Mouse (Mus musculus) megakaryocyte, embryonic 14.5 days (primary cell): ENCODE results near the gene Osm. TPM values are rescaled to one million over a fixed set of nuclear protein-coding genes. Genes with fewer than 3 reads are reported as not detected.

Experiments
- H3K27me3 ChIP-seq: replicated peaks from 2 replicates; pipeline ENCODE3; 2012; ENCODE audit warnings: inconsistent platforms
- H3K36me3 ChIP-seq: replicated peaks from 2 replicates; pipeline ENCODE3; 2012; ENCODE audit warnings: low read length, inconsistent platforms, mixed read lengths
- H3K4me1 ChIP-seq: 2 replicates; pipeline ENCODE4 v1.6.1; 2012; ENCODE audit warnings: inconsistent platforms
- H3K4me3 ChIP-seq: replicated peaks from 2 replicates; pipeline ENCODE3; 2012; ENCODE audit warnings: moderate library complexity, mild to moderate bottlenecking, inconsistent platforms
- H3K9me3 ChIP-seq: 2 replicates; pipeline ENCODE4 v1.6.1; 2012; ENCODE audit warnings: inconsistent platforms
- FLI1 ChIP-seq: IDR thresholded peaks from 2 replicates; pipeline ENCODE4 v1.6.1; 2012; ENCODE audit warnings: low read length, inconsistent platforms, mixed read lengths
- GATA1 ChIP-seq: IDR thresholded peaks from 3 replicates; pipeline ENCODE4 v1.6.1; 2012; ENCODE audit warnings: mixed read lengths, low read length, inconsistent platforms, borderline replicate concordance
- polyA plus RNA-seq: library from polyadenylated mRNA; stranded (reverse); fragments of >175 nt; gene quantifications from 2 replicates; pipeline ENCODE4 v1.2.3, GENCODE M21; 2012; ENCODE audit warnings: low replicate concordance; ENCODE audit not compliant: insufficient read depth

Osm gene
- polyA plus RNA-seq, 1 experiment: 6.5 TPM

DNA sequence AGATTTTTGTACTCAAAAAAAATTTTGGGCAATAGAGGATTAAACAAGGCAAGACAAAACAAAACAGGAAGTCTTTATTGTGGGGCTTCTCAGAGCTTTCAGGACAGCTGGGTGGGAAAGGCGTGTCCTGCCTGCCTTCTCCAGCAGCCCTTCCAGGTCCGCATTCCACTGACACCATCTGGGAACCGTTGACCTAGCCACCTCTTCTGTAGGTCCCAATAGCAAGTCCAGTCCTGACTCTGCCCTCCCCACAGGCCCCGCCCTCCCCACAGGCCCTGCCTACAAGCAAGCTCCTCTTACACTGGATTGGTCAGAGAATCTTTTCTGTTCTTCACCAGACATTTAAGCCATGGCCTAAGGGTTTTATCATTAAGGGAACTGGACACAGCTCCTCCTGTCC lies 47.4 kb downstream of the Osm start:
- no peaks in the 10 kb centered on the region for H3K36me3 ChIP-seq
- H3K4me1 ChIP-seq: peaks cover 2% of the 10 kb centered on the region
- no peaks in the 10 kb centered on the region for H3K9me3 ChIP-seq
- H3K27me3 ChIP-seq: peaks cover 85% of the 10 kb centered on the region
- TF ChIP-seq FLI1 (no peak), GATA1 (no peak)
- no peak overlapping the region for H3K4me3 ChIP-seq

GRCm38 (mm10) chr11:4289280-4289679 lies 53.1 kb downstream of the Osm start:
- Histone ChIP-seq H3K4me3 (peak overlapping the region; percentile 74), H3K9me3 (no peaks in the 10 kb centered on the region), H3K36me3 (no peaks in the 10 kb centered on the region), H3K4me1 (peaks cover 41% of the 10 kb centered on the region), H3K27me3 (peaks cover 97% of the 10 kb centered on the region)
- no peak for TF ChIP-seq FLI1
- TF ChIP-seq GATA1: no peak

Other genes starting within 250 kb of the Osm start
- not detected in 2 replicates for gene Sec14l4, start 205.0 kb upstream of the Osm start, polyA plus RNA-seq
- gene Sec14l3, start 171.6 kb upstream of the Osm start, polyA plus RNA-seq: not detected in 2 replicates
- 5.1 and 10.8 TPM in 2 replicates for gene Mtfp1, start 141.0 kb upstream of the Osm start, polyA plus RNA-seq
- 12.4 and 22.6 TPM in 2 replicates for gene Sec14l2, start 113.0 kb upstream of the Osm start, polyA plus RNA-seq
- gene Rnf215, start 101.2 kb upstream of the Osm start, polyA plus RNA-seq: 9.1 and 9.7 TPM in 2 replicates
- 0.56 and 2.1 TPM in 2 replicates for gene Ccdc157, start 76.1 kb upstream of the Osm start, polyA plus RNA-seq
- gene Sf3a1, start 76.1 kb upstream of the Osm start, polyA plus RNA-seq: 43.3 and 56.7 TPM in 2 replicates
- 8.1 and 15.8 TPM in 2 replicates for gene Tbc1d10a, start 49.6 kb upstream of the Osm start, polyA plus RNA-seq
- gene Castor1, start 18.2 kb upstream of the Osm start, polyA plus RNA-seq: 1.4 TPM in 1 of 2 replicates, not detected in the other
- gene Lif, start 21.1 kb downstream of the Osm start, polyA plus RNA-seq: 0.07 and 0.43 TPM in 2 replicates
- gene Hormad2, start 204.7 kb downstream of the Osm start, polyA plus RNA-seq: not detected in 2 replicates